Mouse (Mus musculus) neural tube, embryonic 12.5 days (tissue): Measurements from ENCODE around the gene Tsx. TPM values are rescaled to one million over a fixed set of nuclear protein-coding genes. Genes with fewer than 3 reads are reported as not detected.
"Not testable (repeated sequence)": the region's sequence is repeated elsewhere in the genome, so short reads cannot be mapped to it uniquely, and the experiment has no call there.

Source experiments
- ATAC-seq: fragments of 200-750 bp; cut with Nextera tagmentation; 2 replicates; pipeline ENCODE4 v1.8.0; 2017; ENCODE audit warnings: low read depth, mild to moderate bottlenecking, moderate TSS enrichment, moderate library complexity; ENCODE audit not compliant: low FRiP score
- H3K27ac ChIP-seq: fragments of 300-500 bp; sonication (generic); 2 replicates; pipeline ENCODE4 v1.5.1; 2016
- H3K27me3 ChIP-seq: fragments of 300-500 bp; sonication (generic); replicated peaks from 2 replicates; pipeline ENCODE4 v1.6.1; 2016; ENCODE audit warnings: mild to moderate bottlenecking
- H3K36me3 ChIP-seq: fragments of 300-500 bp; sonication (generic); 2 replicates; pipeline ENCODE4 v1.6.1; 2016; ENCODE audit warnings: mild to moderate bottlenecking
- H3K4me1 ChIP-seq: fragments of 300-500 bp; sonication (generic); 2 replicates; pipeline ENCODE4 v1.6.1; 2016
- H3K4me2 ChIP-seq: fragments of 300-500 bp; sonication (generic); replicated peaks from 2 replicates; pipeline ENCODE4 v1.6.1; 2016; ENCODE audit warnings: mild to moderate bottlenecking
- H3K4me3 ChIP-seq: fragments of 300-500 bp; sonication (generic); 2 replicates; pipeline ENCODE4 v1.5.1; 2016
- H3K9ac ChIP-seq: fragments of 300-500 bp; sonication (generic); 2 replicates; pipeline ENCODE4 v1.6.1; 2016; ENCODE audit warnings: mild to moderate bottlenecking
- H3K9me3 ChIP-seq: fragments of 300-500 bp; sonication (generic); 2 replicates; pipeline ENCODE4 v1.6.1; 2016; ENCODE audit warnings: mild to moderate bottlenecking
- WGBS: fragments of 180-500 bp; shearing (Covaris S2); methylation state at CpG from one replicate; pipeline ENCODE4 v1.1.7; 2016; 5-methylcytosine and 5-hydroxymethylcytosine counted together
- polyA plus RNA-seq: library from polyadenylated mRNA; unstranded; fragments of >200 nt; fragmentation: Nextera tagmentation; extraction: Ambion mirVana; gene quantifications from 2 replicates; pipeline ENCODE4 v1.2.1, GENCODE M21; 2016

Tsx gene
- polyA plus RNA-seq, 1 experiment from 2014 or later = 0.49 TPM

DNA sequence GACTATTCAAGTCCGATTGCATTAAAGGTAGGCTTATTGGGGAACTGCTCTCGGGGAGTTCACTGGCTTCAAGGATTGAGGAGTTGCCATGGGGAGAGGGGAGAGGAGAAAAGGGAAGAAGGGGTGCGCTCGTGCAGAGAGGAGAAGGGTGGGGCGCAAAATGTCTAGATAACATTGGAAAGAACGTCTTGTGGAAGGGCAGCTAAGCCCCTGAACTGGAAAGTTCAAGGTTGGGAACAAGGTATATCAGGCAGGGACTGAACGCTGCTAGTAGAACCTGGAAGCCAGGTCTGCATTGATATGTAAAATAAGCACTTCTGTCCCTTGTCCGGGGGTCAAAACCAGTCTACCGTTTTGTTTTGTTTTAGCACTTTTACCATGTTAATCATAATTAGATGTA, 23.8 kb downstream of the Tsx start:
- peaks cover 9% of the 10 kb centered on the region; the same call in 1 of the 2 replicates for H3K27me3 ChIP-seq
- no peaks in the 10 kb centered on the region for H3K4me1 ChIP-seq
- no peak for ATAC-seq
- H3K36me3 ChIP-seq = no peaks in the 10 kb centered on the region
- 25% methylated on average over 9 of the region's 9 CpGs for WGBS
- no peak overlapping the region for H3K4me3 ChIP-seq
- H3K27ac ChIP-seq = no peak overlapping the region
- no peak overlapping the region for H3K4me2 ChIP-seq
- H3K9me3 ChIP-seq = no peaks in the 10 kb centered on the region
- no peak overlapping the region for H3K9ac ChIP-seq

GRCm38 (mm10) chrX:103440803-103441202, 26.5 kb downstream of the Tsx start:
- H3K4me1 ChIP-seq = no peaks in the 10 kb centered on the region
- H3K36me3 ChIP-seq = no peaks in the 10 kb centered on the region
- H3K4me3 ChIP-seq = no peak overlapping the region
- H3K4me2 ChIP-seq = no peak overlapping the region
- no peaks in the 10 kb centered on the region for H3K9me3 ChIP-seq
- 3% methylated on average over 1 of the region's 1 CpGs for WGBS
- H3K9ac ChIP-seq = no peak overlapping the region
- ATAC-seq = no peak
- peaks cover 11% of the 10 kb centered on the region; the same call in 1 of the 2 replicates for H3K27me3 ChIP-seq
- no peak overlapping the region for H3K27ac ChIP-seq

- no peaks in the 10 kb centered on the region for H3K9me3 ChIP-seq
- H3K9ac ChIP-seq = no peak overlapping the region
- no peak overlapping the region for H3K4me2 ChIP-seq
- H3K4me3 ChIP-seq = no peak overlapping the region
- no peak for ATAC-seq
- peaks cover 21% of the 10 kb centered on the region for H3K27me3 ChIP-seq
- no peaks in the 10 kb centered on the region for H3K36me3 ChIP-seq
- H3K4me1 ChIP-seq = no peaks in the 10 kb centered on the region
- H3K27ac ChIP-seq = no peak overlapping the region
- 41% methylated on average over 7 of the region's 7 CpGs for WGBS
Observed at GRCm38 (mm10) chrX:103443755-103444154, 29.5 kb downstream of the Tsx start.

GRCm38 (mm10) chrX:103447539-103448169, 33.4 kb downstream of the Tsx start:
- WGBS = 12% methylated on average over 34 of the region's 34 CpGs
- ATAC-seq = no peak
- no peaks in the 10 kb centered on the region for H3K36me3 ChIP-seq
- no peaks in the 10 kb centered on the region for H3K9me3 ChIP-seq
- H3K4me1 ChIP-seq = no peaks in the 10 kb centered on the region
- H3K4me2 ChIP-seq = peak overlapping the region; percentile 62
- H3K27ac ChIP-seq = no peak overlapping the region
- H3K9ac ChIP-seq = no peak overlapping the region
- H3K4me3 ChIP-seq = peak overlapping the region; percentile 29
- peaks cover 23% of the 10 kb centered on the region for H3K27me3 ChIP-seq

GRCm38 (mm10) chrX:103448429-103448828, 34.2 kb downstream of the Tsx start:
- not testable (repeated sequence) for H3K27ac ChIP-seq, H3K4me3 ChIP-seq, ATAC-seq, H3K4me1 ChIP-seq, H3K9me3 ChIP-seq, H3K9ac ChIP-seq, H3K36me3 ChIP-seq
- peaks cover 23% of the 10 kb centered on the region for H3K27me3 ChIP-seq
- WGBS = 64% methylated on average over 12 of the region's 13 CpGs
- H3K4me2 ChIP-seq = peak overlapping the region; percentile 62; the same call in 1 of the 2 replicates

DNA sequence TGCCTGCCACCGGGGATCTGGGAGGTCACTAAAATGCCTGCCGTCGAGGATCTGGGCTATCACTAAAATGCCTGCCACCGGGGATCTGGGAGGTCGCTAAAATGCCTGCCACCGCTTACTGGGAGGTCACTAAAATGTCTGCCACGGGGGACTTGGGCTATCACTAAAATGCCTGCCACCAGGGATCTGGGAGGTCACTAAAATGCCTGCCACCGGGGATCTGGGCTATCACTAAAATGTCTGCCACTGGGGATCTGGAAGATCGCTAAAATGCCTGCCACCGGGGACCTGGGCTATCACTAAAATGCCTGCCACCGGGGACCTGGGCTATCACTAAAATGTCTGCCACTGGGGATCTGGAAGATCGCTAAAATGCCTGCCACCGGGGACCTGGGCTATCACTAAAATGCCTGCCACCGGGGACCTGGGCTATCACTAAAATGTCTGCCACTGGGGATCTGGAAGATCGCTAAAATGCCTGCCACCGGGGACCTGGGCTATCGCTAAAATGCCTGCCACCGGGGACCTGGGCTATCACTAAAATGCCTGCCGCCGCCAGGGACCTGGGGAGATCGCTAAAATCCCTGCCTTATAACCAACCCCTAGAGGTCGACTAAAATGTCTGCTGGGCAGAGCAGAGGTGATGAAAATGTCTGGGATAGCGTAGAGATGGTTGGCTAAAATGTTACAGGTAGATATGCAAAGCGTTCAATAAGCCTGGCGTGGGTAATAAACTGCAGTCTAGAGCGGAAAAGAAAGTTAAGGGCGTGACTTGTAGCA, 34.9 kb downstream of the Tsx start:
- H3K4me3 ChIP-seq, H3K36me3 ChIP-seq, H3K4me2 ChIP-seq, H3K4me1 ChIP-seq, H3K9ac ChIP-seq, H3K27ac ChIP-seq, ATAC-seq, H3K9me3 ChIP-seq: not testable (repeated sequence)
- peaks cover 23% of the 10 kb centered on the region for H3K27me3 ChIP-seq
- 68% methylated on average over 22 of the region's 27 CpGs for WGBS

DNA sequence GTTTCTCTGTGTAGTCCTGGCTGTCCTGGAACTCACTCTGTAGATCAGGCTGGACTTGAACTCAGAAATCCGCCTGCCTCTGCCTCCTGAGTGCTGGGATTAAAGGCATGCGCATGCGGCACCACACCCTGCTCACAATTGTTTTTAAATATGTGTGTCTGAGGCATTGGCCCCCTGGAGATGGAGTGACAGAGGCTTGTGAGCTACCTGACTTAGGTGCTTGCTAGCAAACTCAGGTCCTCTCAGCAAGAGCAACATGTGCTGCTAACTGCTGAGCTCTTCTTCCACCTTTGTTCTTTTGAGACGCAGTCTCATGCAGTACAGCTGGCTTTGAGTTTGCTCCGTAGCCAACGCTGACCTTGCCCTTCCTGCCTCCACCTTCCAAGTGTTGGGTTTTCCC, 38.5 kb downstream of the Tsx start:
- H3K9ac ChIP-seq = no peak overlapping the region
- H3K4me2 ChIP-seq = no peak overlapping the region
- no peaks in the 10 kb centered on the region for H3K36me3 ChIP-seq
- H3K27ac ChIP-seq = no peak overlapping the region
- ATAC-seq = no peak
- H3K27me3 ChIP-seq = peaks cover 10% of the 10 kb centered on the region
- WGBS = 89% methylated on average over 6 of the region's 6 CpGs
- H3K4me3 ChIP-seq = no peak overlapping the region
- no peaks in the 10 kb centered on the region for H3K9me3 ChIP-seq
- H3K4me1 ChIP-seq = no peaks in the 10 kb centered on the region

DNA sequence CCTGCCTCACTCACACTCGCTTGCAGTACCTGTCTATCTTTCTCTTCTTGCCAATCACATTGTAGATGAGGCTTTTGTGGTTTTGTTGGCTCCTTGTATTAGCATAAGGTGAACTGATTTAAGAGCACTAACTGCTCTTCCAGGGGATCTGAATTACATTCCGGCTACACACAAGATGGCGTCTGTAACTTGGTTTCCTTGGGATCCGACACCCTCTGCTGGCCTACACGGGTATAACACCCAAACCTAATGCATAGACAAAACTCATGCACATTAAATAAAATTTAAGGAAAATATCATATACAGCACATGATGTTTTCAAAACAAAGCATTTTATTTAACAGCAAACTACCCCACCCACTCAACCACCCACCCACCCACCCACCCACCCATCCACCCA, 45.8 kb downstream of the Tsx start:
- H3K27ac ChIP-seq = no peak overlapping the region
- no peaks in the 10 kb centered on the region for H3K36me3 ChIP-seq
- WGBS = 69% methylated on average over 5 of the region's 5 CpGs
- no peaks in the 10 kb centered on the region for H3K9me3 ChIP-seq
- no peaks in the 10 kb centered on the region for H3K4me1 ChIP-seq
- no peaks in the 10 kb centered on the region for H3K27me3 ChIP-seq
- no peak for ATAC-seq
- no peak overlapping the region for H3K4me3 ChIP-seq
- no peak overlapping the region for H3K9ac ChIP-seq
- H3K4me2 ChIP-seq = no peak overlapping the region

- H3K4me3 ChIP-seq = no peak overlapping the region
- no peak overlapping the region for H3K4me2 ChIP-seq
- 79% methylated on average over 2 of the region's 2 CpGs for WGBS
- no peaks in the 10 kb centered on the region for H3K9me3 ChIP-seq
- H3K4me1 ChIP-seq = no peaks in the 10 kb centered on the region
- H3K9ac ChIP-seq = no peak overlapping the region
- no peaks in the 10 kb centered on the region for H3K36me3 ChIP-seq
- ATAC-seq = no peak
- H3K27ac ChIP-seq = no peak overlapping the region
- H3K27me3 ChIP-seq = no peaks in the 10 kb centered on the region
Observed at GRCm38 (mm10) chrX:103468998-103469397, 54.7 kb downstream of the Tsx start.

DNA sequence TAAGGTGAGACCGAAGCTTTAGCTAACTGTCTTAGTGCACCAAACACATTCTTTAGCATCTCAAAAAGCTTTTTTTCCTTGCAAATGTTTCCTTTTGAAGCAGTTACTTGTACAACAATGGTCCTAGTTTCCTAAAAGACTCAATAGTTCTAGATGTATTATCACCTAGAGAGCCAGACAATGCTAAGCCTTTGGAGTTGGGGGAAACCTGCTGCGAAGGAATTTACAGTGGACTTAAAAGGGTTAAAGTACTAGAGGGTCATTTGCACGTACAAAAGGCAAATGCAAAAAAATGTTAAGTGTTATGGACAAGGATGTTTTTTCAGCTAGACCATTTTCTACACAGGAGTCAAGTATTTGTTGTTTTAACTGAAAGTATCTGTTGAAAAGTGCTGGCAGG, 58.1 kb downstream of the Tsx start:
- H3K4me3 ChIP-seq = no peak overlapping the region
- 77% methylated on average over 3 of the region's 3 CpGs for WGBS

More for the DNA sequence above, 58.1 kb downstream of the Tsx start:
- no peaks in the 10 kb centered on the region for H3K9me3 ChIP-seq
- no peak for ATAC-seq
- no peak overlapping the region for H3K27ac ChIP-seq
- H3K36me3 ChIP-seq = no peaks in the 10 kb centered on the region
- H3K9ac ChIP-seq = no peak overlapping the region
- H3K4me1 ChIP-seq = no peaks in the 10 kb centered on the region
- H3K27me3 ChIP-seq = no peaks in the 10 kb centered on the region
- H3K4me2 ChIP-seq = no peak overlapping the region
